Mouse (Mus musculus) heart, embryonic 10.5 days (tissue): ENCODE measurements at regions not wholly inside any gene's neighbourhood (a gene's known extent, or its start where the extent isn't known, plus 50 kb on each side); places are given as distances from the start of the nearest gene placed in this dataset.

Experiments
- DNase-seq: peaks from one replicate; pipeline ENCODE4 v3.0.0-alpha.2; 2017; ENCODE audit warnings: low spot score
- H3K27ac ChIP-seq: fragments of 300-500 bp; sonication (generic); 2 replicates; pipeline ENCODE4 v1.5.1; 2016; ENCODE audit warnings: mild to moderate bottlenecking
- H3K27me3 ChIP-seq: fragments of 300-500 bp; sonication (generic); 2 replicates; pipeline ENCODE4 v1.6.1; 2016; ENCODE audit warnings: mild to moderate bottlenecking; ENCODE audit not compliant: poor library complexity, insufficient read depth, severe bottlenecking
- H3K36me3 ChIP-seq: fragments of 300-500 bp; sonication (generic); 2 replicates; pipeline ENCODE4 v1.6.1; 2016; ENCODE audit warnings: mild to moderate bottlenecking, moderate library complexity
- H3K4me1 ChIP-seq: fragments of 300-500 bp; sonication (generic); 2 replicates; pipeline ENCODE4 v1.6.1; 2016; ENCODE audit warnings: mild to moderate bottlenecking
- H3K4me3 ChIP-seq: fragments of 300-500 bp; sonication (generic); 2 replicates; pipeline ENCODE4 v1.5.1; 2016; ENCODE audit warnings: mild to moderate bottlenecking, moderate library complexity
- H3K9me3 ChIP-seq: fragments of 300-500 bp; sonication (generic); 2 replicates; pipeline ENCODE4 v1.6.1; 2016; ENCODE audit warnings: mild to moderate bottlenecking, moderate library complexity
- WGBS: fragments of 180-500 bp; shearing (Covaris S2); methylation state at CpG from one replicate; pipeline ENCODE4 v1.1.7; 2016; 5-methylcytosine and 5-hydroxymethylcytosine counted together

- Histone ChIP-seq H3K27me3 (no peaks in the 10 kb centered on the region), H3K27ac (no peak overlapping the region), H3K4me3 (no peak overlapping the region), H3K4me1 (peaks cover 11% of the 10 kb centered on the region; the same call in 1 of the 2 replicates), H3K9me3 (no peaks in the 10 kb centered on the region), H3K36me3 (no peaks in the 10 kb centered on the region)
- 38% methylated on average over 10 of the region's 10 CpGs for WGBS
- no peak for DNase-seq
Measured at GRCm38 (mm10) chr1:77823801-77824687, 309.2 kb upstream of the Epha4 start.

GRCm38 (mm10) chr1:77820101-77820500 is 305.2 kb upstream of the Epha4 start:
- Histone ChIP-seq H3K27me3 (no peaks in the 10 kb centered on the region), H3K4me3 (no peak overlapping the region), H3K36me3 (no peaks in the 10 kb centered on the region), H3K27ac (no peak overlapping the region), H3K9me3 (no peaks in the 10 kb centered on the region), H3K4me1 (peaks cover 11% of the 10 kb centered on the region; the same call in 1 of the 2 replicates)
- 68% methylated on average over 2 of the region's 2 CpGs for WGBS
- no peak for DNase-seq

- Histone ChIP-seq H3K4me3 (no peak overlapping the region), H3K27ac (no peak overlapping the region), H3K27me3 (no peaks in the 10 kb centered on the region), H3K4me1 (no peaks in the 10 kb centered on the region), H3K9me3 (no peaks in the 10 kb centered on the region), H3K36me3 (no peaks in the 10 kb centered on the region)
- no peak for DNase-seq
- WGBS: 89% methylated on average over 4 of the region's 4 CpGs
Measured at GRCm38 (mm10) chr1:77815451-77815850, 300.6 kb upstream of the Epha4 start.

GRCm38 (mm10) chr1:77811573-77811972 is 296.7 kb upstream of the Epha4 start:
- Histone ChIP-seq H3K36me3 (no peaks in the 10 kb centered on the region), H3K4me1 (no peaks in the 10 kb centered on the region), H3K27me3 (no peaks in the 10 kb centered on the region), H3K9me3 (no peaks in the 10 kb centered on the region), H3K4me3 (no peak overlapping the region), H3K27ac (no peak overlapping the region)
- no peak for DNase-seq

- Histone ChIP-seq H3K4me1 (no peaks in the 10 kb centered on the region), H3K36me3 (no peaks in the 10 kb centered on the region), H3K9me3 (no peaks in the 10 kb centered on the region), H3K27me3 (no peaks in the 10 kb centered on the region), H3K27ac (no peak overlapping the region), H3K4me3 (no peak overlapping the region)
- 85% methylated on average over 6 of the region's 6 CpGs for WGBS
- no peak for DNase-seq
Measured at GRCm38 (mm10) chr1:77790974-77791373, 276.1 kb upstream of the Epha4 start.

GRCm38 (mm10) chr1:77754326-77754725 is 239.4 kb upstream of the Epha4 start:
- no peaks in the 10 kb centered on the region for H3K36me3 ChIP-seq
- no peaks in the 10 kb centered on the region for H3K9me3 ChIP-seq
- no peaks in the 10 kb centered on the region for H3K27me3 ChIP-seq
- H3K27ac ChIP-seq: no peak overlapping the region
- DNase-seq: no peak
- H3K4me3 ChIP-seq: no peak overlapping the region
- no peaks in the 10 kb centered on the region for H3K4me1 ChIP-seq
- WGBS: 81% methylated on average over 3 of the region's 3 CpGs

GRCm38 (mm10) chr1:77748483-77749465 is 233.9 kb upstream of the Epha4 start:
- Histone ChIP-seq H3K27ac (no peak overlapping the region), H3K4me3 (no peak overlapping the region), H3K9me3 (no peaks in the 10 kb centered on the region), H3K27me3 (no peaks in the 10 kb centered on the region), H3K4me1 (peaks cover 4% of the 10 kb centered on the region; the same call in 1 of the 2 replicates), H3K36me3 (no peaks in the 10 kb centered on the region)
- 62% methylated on average over 2 of the region's 2 CpGs for WGBS
- DNase-seq: no peak

GRCm38 (mm10) chr1:77732099-77732498 is 217.2 kb upstream of the Epha4 start:
- no peaks in the 10 kb centered on the region for H3K36me3 ChIP-seq
- no peak overlapping the region for H3K4me3 ChIP-seq
- WGBS: 89% methylated on average over 10 of the region's 10 CpGs
- no peaks in the 10 kb centered on the region for H3K27me3 ChIP-seq
- H3K4me1 ChIP-seq: no peaks in the 10 kb centered on the region
- DNase-seq: no peak
- no peaks in the 10 kb centered on the region for H3K9me3 ChIP-seq
- H3K27ac ChIP-seq: no peak overlapping the region

GRCm38 (mm10) chr1:77727561-77727960 is 212.7 kb upstream of the Epha4 start:
- Histone ChIP-seq H3K4me3 (no peak overlapping the region), H3K9me3 (no peaks in the 10 kb centered on the region), H3K27ac (no peak overlapping the region), H3K4me1 (no peaks in the 10 kb centered on the region), H3K27me3 (no peaks in the 10 kb centered on the region), H3K36me3 (no peaks in the 10 kb centered on the region)
- DNase-seq: no peak
- WGBS: 90% methylated on average over 2 of the region's 2 CpGs

- Histone ChIP-seq H3K4me3 (no peak overlapping the region), H3K4me1 (no peaks in the 10 kb centered on the region), H3K27ac (no peak overlapping the region), H3K9me3 (no peaks in the 10 kb centered on the region), H3K27me3 (no peaks in the 10 kb centered on the region), H3K36me3 (no peaks in the 10 kb centered on the region)
- no peak for DNase-seq
- 88% methylated on average over 8 of the region's 8 CpGs for WGBS
Measured at GRCm38 (mm10) chr1:77723246-77723645, 208.4 kb upstream of the Epha4 start.

GRCm38 (mm10) chr1:77720859-77721258 is 206.0 kb upstream of the Epha4 start:
- no peaks in the 10 kb centered on the region for H3K36me3 ChIP-seq
- no peak overlapping the region for H3K4me3 ChIP-seq
- WGBS: 89% methylated on average over 1 of the region's 1 CpGs
- no peak for DNase-seq
- no peaks in the 10 kb centered on the region for H3K9me3 ChIP-seq
- no peaks in the 10 kb centered on the region for H3K4me1 ChIP-seq
- H3K27ac ChIP-seq: no peak overlapping the region
- H3K27me3 ChIP-seq: no peaks in the 10 kb centered on the region

GRCm38 (mm10) chr1:77713001-77713400 is 198.1 kb upstream of the Epha4 start:
- no peaks in the 10 kb centered on the region for H3K9me3 ChIP-seq
- H3K27ac ChIP-seq: no peak overlapping the region
- no peaks in the 10 kb centered on the region for H3K27me3 ChIP-seq
- no peak for DNase-seq
- no peak overlapping the region for H3K4me3 ChIP-seq
- H3K36me3 ChIP-seq: no peaks in the 10 kb centered on the region
- WGBS: 47% methylated on average over 2 of the region's 2 CpGs
- H3K4me1 ChIP-seq: peaks cover 7% of the 10 kb centered on the region
